In genomic region chr16:6241393-6241792, GRCm38 (mm10) we compare ENCODE assay signal across 17 mouse cellular contexts.
"Had no signal": no experiment of that assay in that cellular context is flagged by ENCODE, and none has a peak within 500 bp of the region (broad histone marks: within the 10 kb centered on the region; RNA-seq: fewer than 3 reads in every experiment).

No protein-coding gene starts in this region.

- DNase-seq: gastrocnemius, adult 2 months; gastrocnemius, postnatal 10 days; gastrocnemius, postnatal 25 days; heart, adult 18-20 months; heart, postnatal 10 days; heart, postnatal 4 days; kidney, adult 18-20 months; kidney, adult 8-10 months; kidney, postnatal 10 days; kidney, postnatal 25 days; kidney, postnatal 4 days; liver; liver, embryonic 13.5 days had no signal

- ATAC-seq: hindbrain, embryonic 16.5 days; inflammation-experienced regulatory T-cells, adult 6 months; intestine, embryonic 15.5 days; intestine, postnatal 0 days had no signal
